Mouse (Mus musculus) subcutaneous adipose tissue, adult 2 months (tissue): Measurements from ENCODE around the gene Nacc1. TPM values are rescaled to one million over a fixed set of nuclear protein-coding genes. Genes with fewer than 3 reads are reported as not detected.

ENCODE experiments used
- polyA plus RNA-seq: library from polyadenylated mRNA; depleted of rRNA; stranded (reverse); fragments of >200 nt; gene quantifications from 2 replicates; pipeline ENCODE4 v1.2.3, GENCODE M21; 2012; ENCODE audit warnings: low replicate concordance; rRNA removed

The Nacc1 gene
- 73.3 and 129 TPM in 2 replicates for polyA plus RNA-seq

GRCm38 (mm10) chr8:84687705-84688100, at the start of gene Nacc1:
Nacc1 (minus strand) TSS chr8:84687862.

GRCm38 (mm10) chr8:84722850-84723570, 35.3 kb upstream of the Nacc1 start, which contains the start of gene G430095P16Rik:
G430095P16Rik (plus strand) TSS chr8:84723007.

GRCm38 (mm10) chr8:84700941-84701911, 13.6 kb upstream of the Nacc1 start, which contains the start of gene Lyl1:
Lyl1 (plus strand) TSS chr8:84701457.

GRCm38 (mm10) chr8:84686191-84687002, 1.3 kb downstream of the Nacc1 start, which contains the start of gene Trmt1:
Trmt1 (plus strand) TSS chr8:84686307.

GRCm38 (mm10) chr8:84662581-84663065, 25.0 kb downstream of the Nacc1 start, which contains the start of gene Ier2:
Ier2 (minus strand) TSS chr8:84662852.

Other genes with a start within 250 kb of the Nacc1 start
- 10.9 and 23.8 TPM in 2 replicates for gene Ier2, start 25.0 kb downstream of the Nacc1 start, polyA plus RNA-seq
- 72.4 and 132 TPM in 2 replicates for gene Trmt1, start 1.6 kb downstream of the Nacc1 start, polyA plus RNA-seq
- 13.9 and 16.3 TPM in 2 replicates for gene Lyl1, start 13.6 kb upstream of the Nacc1 start, polyA plus RNA-seq
- 0.86 and 1.6 TPM in 2 replicates for gene G430095P16Rik, start 35.1 kb upstream of the Nacc1 start, polyA plus RNA-seq
- 59.3 and 122 TPM in 2 replicates for gene Nfix, start 112.5 kb upstream of the Nacc1 start, polyA plus RNA-seq
- 4.0 TPM in 2 replicates for gene Dand5, start 135.0 kb upstream of the Nacc1 start, polyA plus RNA-seq
- 10.2 and 33.6 TPM in 2 replicates for gene Gadd45gip1, start 143.7 kb upstream of the Nacc1 start, polyA plus RNA-seq
- 104 and 105 TPM in 2 replicates for gene Rad23a, start 152.8 kb upstream of the Nacc1 start, polyA plus RNA-seq
- 216 and 341 TPM in 2 replicates for gene Calr, start 159.1 kb upstream of the Nacc1 start, polyA plus RNA-seq
- gene Farsa, start 169.1 kb upstream of the Nacc1 start, polyA plus RNA-seq = 43.3 and 77.7 TPM in 2 replicates
- 1.1 and 2.7 TPM in 2 replicates for gene Syce2, start 184.2 kb upstream of the Nacc1 start, polyA plus RNA-seq
- 87.4 and 112 TPM in 2 replicates for gene Gcdh, start 206.1 kb upstream of the Nacc1 start, polyA plus RNA-seq
- gene Klf1, start 214.1 kb upstream of the Nacc1 start, polyA plus RNA-seq = 0.22 and 0.30 TPM in 2 replicates
- gene Dnase2a, start 220.7 kb upstream of the Nacc1 start, polyA plus RNA-seq = 29.4 and 31.5 TPM in 2 replicates
- 0.03 and 0.10 TPM in 2 replicates for gene Mast1, start 249.5 kb upstream of the Nacc1 start, polyA plus RNA-seq